Mouse (Mus musculus): ENCODE data around the gene Riok1.

Gene Riok1

DNA sequence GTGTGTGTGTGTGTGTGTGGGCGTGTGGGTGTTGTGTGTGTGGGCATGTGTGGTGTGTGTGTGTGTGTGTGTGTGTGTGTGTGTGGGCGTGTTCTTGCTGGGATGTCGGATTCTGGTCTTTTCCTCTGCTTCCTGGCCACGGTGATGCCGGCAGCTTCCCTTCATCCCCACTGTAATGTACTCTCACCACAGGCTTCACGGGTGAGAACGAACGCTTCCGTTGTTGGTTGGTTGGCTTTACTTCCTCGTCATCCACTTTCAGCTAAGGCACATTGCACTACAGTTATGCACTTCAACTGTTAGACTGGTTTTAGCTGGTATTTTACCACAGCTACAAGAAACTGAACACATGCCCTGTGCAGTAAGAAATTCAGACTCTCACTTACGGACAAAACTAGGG, 25.9 kb downstream of the Riok1 start:
- DNase-seq (ENCODE audit: inconsistent age in 2 of 2, low spot score in 1 of 2) = no peak

DNA sequence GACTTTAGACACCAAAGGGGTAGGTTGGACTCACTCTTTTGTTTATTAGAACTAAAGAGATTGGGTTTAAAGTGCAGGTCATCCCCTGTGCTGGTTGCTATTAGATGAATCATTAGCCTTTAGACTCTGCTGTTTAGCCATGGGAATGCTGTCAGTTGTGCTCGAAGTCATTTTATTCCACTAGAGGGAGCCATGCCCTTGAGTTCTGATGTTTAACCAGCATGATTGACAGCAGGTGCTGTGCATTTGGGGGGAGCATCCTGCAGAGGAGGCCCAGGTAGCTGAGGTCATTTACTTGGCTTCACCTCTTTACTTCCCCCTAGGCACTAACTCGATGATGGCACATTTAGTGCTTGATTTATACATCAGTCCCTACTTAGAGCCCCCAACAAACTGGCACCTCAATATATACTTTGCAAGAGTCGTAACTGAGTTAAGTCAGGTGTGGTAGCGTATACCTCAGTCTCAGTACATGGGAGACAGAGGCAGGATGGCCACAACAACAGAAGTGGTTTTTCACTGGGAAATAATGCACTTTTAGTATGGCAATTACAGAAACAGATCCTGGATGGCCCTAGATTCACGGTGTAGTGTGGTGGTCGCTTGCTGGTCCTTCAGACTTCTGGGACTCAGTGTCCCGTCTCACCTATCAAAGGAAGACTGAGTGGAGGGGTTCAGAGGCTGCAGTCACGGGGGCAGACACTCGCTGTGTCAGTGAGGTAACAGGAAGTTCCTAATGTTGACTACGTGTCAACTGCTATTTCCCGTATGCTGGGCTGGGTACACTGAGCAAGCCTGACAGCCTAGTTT, 28.3 kb downstream of the Riok1 start:
- DNase-seq (ENCODE audit: inconsistent age in 2 of 2, low spot score in 1 of 2) = peak; percentile 34 to 83

DNA sequence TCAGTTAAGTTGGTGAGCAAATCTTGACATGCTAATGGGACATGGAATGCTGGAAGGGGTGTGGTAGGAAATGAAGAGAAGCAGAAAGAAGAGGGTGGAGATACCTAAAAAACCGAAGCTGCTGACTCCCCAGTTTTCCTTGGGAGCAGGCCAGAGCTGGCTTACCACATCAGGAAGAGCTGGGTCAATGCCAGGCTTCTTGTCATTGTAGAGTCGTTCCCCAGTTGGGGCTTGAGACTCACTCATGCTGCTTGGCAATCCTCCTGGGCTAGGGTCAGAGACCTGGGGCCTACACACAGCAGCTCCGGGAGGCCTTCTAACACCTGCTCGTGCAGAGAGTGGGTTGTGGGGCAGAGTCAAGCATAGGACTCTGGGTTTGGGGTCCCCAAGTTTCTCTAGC, 34.1 kb downstream of the Riok1 start:
- peak in 1 of 2 experiments; percentile 81 for DNase-seq (ENCODE audit: inconsistent age in 2 of 2, low spot score in 1 of 2)

DNA sequence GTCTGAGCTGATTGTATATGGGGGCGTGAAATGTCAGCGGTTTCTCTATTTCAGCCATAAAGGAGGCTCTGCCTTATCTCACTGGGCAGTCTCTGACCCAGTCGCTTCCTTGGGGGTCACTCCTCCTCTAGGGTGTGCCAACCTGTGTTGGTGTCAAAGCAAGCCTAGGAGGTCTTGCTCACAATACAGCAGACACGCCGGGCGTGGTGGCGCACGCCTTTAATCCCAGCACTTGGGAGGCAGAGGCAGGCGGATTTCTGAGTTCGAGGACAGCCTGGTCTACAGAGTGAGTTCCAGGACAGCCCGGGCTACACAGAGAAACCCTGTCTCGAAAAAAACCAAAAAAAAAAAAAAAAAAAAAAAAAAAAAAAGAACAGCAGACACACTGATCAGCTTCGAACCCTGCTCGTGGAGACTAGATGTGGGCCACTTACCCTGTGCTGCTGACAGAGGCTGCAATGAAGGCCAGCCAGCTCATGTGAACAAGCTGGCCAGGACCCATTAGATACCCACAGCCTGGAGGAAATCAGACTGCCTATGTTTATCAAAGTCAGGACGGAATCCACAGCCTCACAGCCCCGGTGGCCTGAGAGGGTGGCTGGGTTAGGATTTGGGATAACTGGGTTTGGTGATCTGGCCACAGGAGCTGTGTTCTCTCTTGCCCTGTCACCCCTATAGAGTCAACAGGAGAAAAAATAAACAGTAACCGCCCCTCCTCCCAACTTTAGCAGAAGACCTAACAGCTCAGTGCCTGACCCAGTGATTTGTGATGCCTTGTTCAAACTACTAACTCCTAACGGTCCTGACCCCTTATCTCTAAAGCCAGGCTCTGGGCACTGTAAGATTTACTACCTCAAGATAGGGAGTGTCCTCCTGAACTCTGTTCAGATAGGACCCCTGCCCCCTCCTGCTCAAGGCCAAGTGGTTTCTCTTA, 36.8 kb downstream of the Riok1 start:
- DNase-seq (ENCODE audit: inconsistent age in 2 of 2, low spot score in 1 of 2) = no peak

DNA sequence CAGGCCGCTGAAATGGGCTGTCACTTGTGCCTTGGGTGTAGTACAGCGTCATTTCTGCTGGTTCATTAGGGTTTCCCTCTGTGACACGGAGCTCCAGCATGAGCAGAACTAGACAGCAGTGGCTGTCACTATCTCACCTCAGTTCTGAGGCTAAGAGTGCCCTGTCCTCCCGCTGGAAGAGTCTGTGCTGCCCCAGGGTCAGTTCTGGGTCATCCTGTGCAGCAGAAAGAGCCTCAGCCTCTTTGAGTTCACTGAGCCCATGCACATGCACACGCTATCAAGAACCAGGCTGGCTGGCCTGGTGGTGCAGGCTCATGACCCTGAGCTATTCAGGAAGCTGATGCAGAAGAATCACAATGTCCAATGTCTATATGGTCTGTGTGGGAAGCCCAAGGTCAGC, 37.6 kb downstream of the Riok1 start:
- no peak for DNase-seq (ENCODE audit: inconsistent age in 2 of 2, low spot score in 1 of 2)

DNA sequence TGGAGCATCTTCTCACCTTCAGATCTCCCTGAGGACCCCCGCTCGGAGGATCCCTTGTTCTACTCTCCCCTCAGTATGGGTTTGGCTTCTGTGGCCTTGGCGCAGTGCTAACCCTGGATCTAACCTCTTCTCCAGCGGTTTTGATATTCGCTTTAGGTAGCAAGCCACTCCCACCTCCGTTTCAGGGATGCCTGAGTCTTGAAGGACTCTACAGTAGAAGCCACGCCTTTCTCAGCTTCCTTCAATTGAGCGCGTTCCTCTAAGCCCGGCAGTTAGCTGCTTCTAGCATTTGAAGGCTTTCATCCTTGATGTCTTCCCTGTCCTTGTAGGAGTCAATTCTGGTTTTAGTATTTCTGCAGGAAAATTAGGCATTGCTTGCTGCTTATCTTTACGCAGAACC, 40.3 kb downstream of the Riok1 start:
- no peak for DNase-seq (ENCODE audit: inconsistent age in 2 of 2, low spot score in 1 of 2)

DNA sequence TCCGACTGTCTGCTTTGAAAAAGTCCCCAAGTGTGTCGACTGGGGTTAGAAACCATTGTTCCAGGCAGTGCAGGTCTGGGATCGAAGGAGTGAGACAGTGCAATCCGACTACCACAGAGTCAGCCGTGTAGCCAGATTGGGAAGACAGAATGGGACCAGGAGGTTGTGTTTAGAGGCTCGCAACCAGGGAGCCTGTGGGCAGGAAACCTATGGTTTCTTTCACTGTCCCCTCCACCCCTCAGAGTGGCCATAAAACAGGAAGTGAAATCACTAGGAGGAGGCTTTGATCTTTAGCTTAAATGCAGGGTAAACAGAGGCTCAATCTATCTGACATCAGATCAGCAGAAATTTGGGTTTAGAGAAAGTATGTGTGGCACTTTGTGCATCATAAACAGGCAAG, 42.0 kb downstream of the Riok1 start:
- DNase-seq (ENCODE audit: inconsistent age in 2 of 2, low spot score in 1 of 2) = no peak

DNA sequence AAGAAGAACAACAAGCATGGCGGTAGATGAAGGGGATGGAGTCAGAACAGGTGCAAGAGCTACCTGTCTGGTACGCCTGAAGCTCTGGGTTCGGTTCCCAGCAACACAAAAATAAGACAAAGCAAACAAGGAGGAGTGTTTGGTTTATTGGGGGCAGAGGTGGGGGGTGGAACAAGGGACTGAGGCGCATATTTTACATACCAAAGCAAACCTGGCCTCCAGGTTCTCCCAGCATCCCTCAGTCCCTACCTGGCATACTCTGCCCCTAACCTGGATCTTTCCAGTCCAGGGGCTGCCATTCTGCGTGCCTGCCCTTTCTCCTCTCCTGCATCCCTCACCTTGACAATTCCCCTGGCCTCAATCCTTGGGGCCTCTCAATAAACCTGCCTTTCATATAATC, 42.6 kb downstream of the Riok1 start:
- DNase-seq (ENCODE audit: inconsistent age in 2 of 2, low spot score in 1 of 2) = no peak

DNA sequence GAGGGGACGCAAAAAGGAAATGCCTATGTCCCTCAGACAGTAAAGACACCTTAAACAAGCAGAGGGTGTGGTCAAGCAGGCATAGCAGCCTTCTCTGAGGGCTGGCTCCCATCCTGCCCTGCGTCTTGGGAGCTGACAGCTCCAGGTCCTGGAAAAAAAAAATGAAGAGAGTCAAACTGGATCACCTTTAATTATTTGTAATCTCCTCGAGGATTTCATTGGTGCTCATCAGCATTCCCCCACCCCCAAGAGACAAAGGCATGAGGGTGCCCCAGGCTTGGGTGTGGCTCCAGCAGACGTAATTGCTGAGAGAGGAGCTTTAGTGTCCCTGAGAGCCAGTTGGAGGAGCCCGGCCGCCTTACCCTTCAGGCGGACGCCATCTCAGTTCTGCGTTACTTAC, 43.2 kb downstream of the Riok1 start:
- DNase-seq (ENCODE audit: inconsistent age in 2 of 2, low spot score in 1 of 2) = no peak

DNA sequence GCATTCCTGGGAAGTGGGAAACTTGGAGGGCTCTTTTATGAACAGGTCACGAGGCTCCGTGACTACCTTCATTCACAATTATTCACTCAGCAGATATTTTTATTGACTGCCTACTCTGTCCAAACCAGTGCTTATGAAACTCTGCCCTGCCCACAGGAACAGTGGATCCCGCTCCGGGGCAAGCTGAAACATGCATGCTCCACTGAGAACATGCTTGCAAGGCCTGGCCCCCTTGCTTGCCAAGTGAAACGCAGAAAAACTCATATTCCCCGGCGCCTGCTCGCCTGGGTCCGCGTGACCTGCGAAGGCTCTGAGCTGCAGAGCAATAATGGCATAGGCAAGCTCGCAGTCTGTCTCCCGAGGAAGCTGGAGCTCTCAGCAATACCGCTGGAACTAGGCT, 43.9 kb downstream of the Riok1 start:
- no peak for DNase-seq (ENCODE audit: inconsistent age in 2 of 2, low spot score in 1 of 2)

DNA sequence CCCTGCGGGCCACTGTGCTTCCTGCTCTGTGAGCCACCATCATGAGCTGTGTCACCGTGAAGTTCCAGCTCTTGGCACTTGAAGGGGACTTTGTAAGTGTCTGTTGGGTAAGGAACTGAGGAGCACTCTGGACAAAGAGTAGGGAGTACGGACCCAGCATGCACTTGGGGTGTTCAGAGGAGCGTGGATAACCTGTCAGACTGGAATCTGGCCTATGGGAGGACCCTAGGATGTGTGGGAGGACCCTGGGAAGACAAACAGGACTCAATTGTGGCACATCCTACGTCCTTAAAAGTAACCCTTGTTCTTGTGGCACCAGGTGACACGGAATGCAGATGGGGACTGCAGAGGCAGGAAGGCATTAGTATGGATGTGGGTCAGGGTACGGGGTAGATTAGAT, 44.4 kb downstream of the Riok1 start:
- DNase-seq (ENCODE audit: inconsistent age in 2 of 2, low spot score in 1 of 2) = no peak

DNA sequence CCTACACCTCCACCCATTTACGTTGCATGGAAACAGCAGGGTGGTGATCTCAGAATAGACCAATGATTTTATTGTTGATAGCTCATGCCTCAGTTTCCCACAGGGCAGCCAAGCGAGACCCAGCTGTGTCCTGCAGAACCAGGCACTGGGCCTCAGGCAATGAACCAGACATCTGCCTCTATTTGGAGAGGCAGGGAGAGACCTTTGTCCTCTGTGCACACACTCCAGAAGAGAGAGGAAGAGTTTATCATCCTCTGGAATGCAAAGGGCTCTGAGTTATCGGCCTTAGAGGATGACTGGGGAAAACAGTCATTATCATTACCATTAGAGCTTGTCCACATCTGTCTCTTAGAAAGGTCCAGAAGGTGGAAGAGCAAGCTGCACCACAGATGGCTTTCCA, 49.9 kb downstream of the Riok1 start:
- DNase-seq (ENCODE audit: inconsistent age in 2 of 2, low spot score in 1 of 2) = no peak

DNA sequence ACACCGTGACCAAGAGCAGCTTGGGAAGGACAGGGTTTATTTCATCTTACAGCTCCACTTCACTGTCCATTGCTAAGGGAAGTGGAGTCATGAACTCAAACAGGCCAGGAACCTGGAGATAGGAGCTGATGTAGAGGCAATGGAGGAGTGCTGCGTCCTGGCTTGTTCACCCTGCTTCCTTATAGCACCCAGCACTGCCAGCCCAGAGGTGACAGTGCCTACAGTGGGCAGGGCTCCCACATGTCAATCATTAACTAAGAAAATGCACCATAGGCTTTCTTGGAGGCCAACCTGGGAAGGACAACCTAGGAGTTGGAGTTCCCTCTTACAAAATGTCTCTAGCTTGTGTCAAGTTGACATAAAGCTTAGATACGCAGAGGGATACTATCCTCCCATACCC, 51.2 kb downstream of the Riok1 start:
- DNase-seq (ENCODE audit: inconsistent age in 2 of 2, low spot score in 1 of 2) = no peak

DNA sequence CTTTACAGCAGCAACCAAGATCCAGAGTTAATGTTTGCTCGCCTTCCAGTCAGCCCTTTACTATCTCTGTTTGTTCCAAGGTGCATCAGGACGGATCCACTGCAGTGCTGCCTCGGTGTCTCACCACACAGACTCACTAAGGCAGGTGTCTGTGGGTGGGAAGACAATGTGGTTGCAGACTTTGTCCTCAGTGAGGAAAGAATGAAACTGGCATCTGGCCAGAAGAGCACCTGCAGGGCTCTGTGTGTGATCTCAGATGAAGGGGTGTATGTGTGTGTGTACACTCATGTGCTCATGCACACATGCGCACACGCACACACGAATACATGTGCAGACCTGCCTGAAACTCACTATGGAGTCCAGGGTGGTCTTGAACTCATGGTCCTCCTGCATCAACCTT, 52.7 kb downstream of the Riok1 start:
- no peak for DNase-seq (ENCODE audit: inconsistent age in 2 of 2, low spot score in 1 of 2)

DNA sequence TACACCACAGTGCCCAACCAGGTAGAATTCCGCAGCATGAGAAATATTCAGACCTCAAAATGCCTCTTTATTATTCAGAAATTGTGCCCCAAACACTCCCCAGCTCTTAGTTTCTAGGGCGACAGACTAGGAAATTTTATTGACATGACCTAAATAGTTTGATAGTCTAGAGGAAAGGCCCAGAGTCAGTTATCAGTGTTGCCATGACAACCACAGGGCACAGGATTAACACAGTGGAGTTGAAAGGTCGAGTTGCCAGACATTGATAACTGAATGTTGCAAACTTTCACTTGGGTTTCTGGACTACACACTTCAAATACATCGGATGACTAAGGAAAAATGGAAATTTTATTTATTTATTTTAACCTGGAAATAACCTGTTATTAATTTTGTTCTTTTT, 53.1 kb downstream of the Riok1 start:
- DNase-seq (ENCODE audit: inconsistent age in 2 of 2, low spot score in 1 of 2) = no peak

DNA sequence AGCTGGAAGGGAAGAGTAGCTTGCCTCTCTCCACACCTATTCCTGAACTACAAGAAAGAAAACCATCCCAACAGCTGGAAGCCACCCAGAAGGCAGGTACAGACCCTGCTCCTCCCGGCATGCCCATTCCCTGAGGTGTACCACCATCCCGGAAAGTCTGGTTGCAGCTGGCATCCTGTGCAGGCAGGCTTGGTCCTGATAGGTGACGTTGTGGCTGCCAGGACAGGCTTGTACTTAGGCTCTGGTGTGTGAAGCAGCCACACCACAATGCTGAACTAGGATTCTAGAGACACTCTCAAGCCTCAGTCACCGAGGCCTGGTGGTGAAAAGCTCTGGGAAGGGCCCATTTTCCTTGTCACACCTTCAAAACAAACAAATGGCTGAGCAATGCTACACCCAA, 59.4 kb downstream of the Riok1 start:
- no peak for DNase-seq (ENCODE audit: inconsistent age in 2 of 2, low spot score in 1 of 2)

DNA sequence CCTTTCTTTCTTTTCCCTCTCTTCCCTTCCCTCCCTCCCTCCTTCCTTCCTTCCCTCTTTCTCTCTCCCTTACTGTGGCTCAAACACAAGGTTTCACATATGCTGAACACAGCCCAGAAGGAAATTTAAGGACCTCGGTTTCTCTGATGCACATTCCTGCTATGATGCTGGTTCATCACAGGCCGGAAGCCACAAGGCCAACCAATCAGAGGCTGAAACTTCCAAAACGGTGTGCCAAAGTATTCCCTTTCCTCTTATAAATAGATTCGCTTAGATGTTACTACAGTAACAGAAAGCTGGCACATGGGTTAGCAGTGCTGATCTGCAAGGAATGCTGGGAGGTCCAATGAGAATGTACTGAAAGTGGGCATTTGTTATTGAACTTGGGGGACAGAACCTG, 66.6 kb downstream of the Riok1 start:
- no peak for DNase-seq (ENCODE audit: inconsistent age in 2 of 2, low spot score in 1 of 2)

DNA sequence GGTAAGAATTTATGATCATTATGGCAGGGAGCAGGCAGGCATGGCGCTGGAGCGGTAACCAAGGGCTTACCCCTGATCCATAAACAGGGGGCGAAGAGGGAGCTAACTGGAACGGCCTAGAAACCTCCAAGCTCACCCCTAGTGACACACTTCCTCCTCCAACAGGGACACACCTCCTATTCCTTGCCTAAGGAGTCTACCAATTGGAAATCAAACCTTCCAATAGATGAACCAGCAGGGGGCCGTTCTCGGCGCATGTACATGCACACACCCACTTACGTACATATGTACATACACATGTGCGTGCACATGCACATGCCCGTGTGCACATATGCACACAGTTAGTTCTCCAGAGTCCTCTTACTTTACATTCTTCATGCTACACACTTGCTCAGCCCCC, 67.7 kb downstream of the Riok1 start:
- no peak for DNase-seq (ENCODE audit: inconsistent age in 2 of 2, low spot score in 1 of 2)

DNA sequence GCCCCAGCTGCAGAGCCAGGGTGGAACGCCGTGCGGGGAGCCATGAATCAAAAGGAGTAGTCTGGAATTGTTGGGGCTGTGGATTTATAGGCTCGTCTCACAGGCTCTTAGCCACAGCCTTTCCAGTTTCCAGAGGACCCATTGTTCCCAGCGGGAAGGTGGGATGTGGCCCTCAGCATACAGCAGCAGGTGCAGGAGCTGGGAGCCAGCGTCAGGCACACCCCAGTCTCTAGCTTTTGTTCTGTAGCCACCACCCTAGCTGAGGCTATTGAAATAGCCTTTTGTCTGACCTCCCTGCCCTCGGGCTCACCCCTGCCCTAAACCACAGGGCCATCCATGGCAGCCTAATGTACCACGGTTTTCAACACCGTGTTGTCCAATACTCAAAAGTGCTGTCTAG, 72.3 kb downstream of the Riok1 start:
- no peak for DNase-seq (ENCODE audit: inconsistent age in 2 of 2, low spot score in 1 of 2)

All from adrenal gland, adult (tissue).